Mouse (Mus musculus) heart, adult 18-20 months (tissue): ENCODE results near the gene Gm17617. TPM values are rescaled to one million over a fixed set of nuclear protein-coding genes. Genes with fewer than 3 reads are reported as not detected.
A peak's percentile ranks its signal among the peaks of the same experiment; 100 is the strongest.
"Not testable (repeated sequence)": the region's sequence is repeated elsewhere in the genome, so short reads cannot be mapped to it uniquely, and the experiment has no call there.

Experiments
- DNase-seq, 2 experiments: peaks; one replicate each; pipeline ENCODE4 v3.0.0; 2021 to 2022; ENCODE audit warnings: mixed read lengths in 1 of 2
- total RNA-seq, 2 experiments: library from RNA; stranded (reverse); gene quantifications; 2 replicates each; pipeline ENCODE4 v1.2.3; 2021

Gm17617 gene
- total RNA-seq, 2 experiments from 2014 or later, result not detected

DNA sequence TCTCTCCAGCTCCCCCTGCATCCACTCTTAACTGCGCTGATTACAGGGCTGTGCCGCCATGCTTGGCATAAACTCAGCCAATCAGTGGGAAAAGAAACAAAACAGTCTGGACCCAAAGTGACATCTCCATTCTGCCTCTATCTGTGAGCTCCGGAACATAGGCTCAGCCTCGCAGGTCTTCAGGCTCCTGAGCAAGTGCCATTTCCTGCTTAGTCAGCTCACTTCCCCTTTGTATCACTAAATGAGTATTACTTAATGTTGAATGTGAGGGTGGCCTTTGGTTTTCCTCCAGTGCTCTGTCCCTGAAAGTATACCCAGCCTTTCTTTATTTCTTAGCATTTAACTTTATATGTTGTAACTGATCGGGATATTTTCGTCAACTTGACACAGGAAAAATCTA, 8.4 kb downstream of the Gm17617 start:
- DNase-seq, result no peak

- no peak for DNase-seq
Measured at GRCm38 (mm10) chr13:55114375-55114774, 19.0 kb downstream of the Gm17617 start.

- peak; percentile 81 to 86 for DNase-seq
Measured at GRCm38 (mm10) chr13:55107694-55108093, 25.7 kb downstream of the Gm17617 start.

DNA sequence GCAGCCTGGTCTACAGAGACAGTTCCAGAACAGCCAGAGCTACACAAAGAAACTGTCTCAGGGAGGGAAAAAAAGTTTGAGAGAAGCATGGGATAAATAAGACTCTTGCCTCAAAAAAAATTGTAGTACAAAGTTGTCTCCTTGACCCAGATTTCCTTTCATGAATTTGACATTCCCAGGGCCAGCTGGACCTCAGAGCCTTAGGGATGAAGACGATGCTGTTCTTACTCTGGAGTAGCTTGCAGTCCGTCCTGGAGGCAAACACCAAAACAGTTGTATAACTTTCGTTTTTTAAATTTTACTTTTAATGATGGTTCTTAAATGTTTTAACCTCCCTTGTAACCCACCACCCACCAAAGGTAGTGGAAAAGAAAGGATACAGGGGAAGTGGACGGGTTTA, 26.2 kb downstream of the Gm17617 start:
- DNase-seq, result no peak

DNA sequence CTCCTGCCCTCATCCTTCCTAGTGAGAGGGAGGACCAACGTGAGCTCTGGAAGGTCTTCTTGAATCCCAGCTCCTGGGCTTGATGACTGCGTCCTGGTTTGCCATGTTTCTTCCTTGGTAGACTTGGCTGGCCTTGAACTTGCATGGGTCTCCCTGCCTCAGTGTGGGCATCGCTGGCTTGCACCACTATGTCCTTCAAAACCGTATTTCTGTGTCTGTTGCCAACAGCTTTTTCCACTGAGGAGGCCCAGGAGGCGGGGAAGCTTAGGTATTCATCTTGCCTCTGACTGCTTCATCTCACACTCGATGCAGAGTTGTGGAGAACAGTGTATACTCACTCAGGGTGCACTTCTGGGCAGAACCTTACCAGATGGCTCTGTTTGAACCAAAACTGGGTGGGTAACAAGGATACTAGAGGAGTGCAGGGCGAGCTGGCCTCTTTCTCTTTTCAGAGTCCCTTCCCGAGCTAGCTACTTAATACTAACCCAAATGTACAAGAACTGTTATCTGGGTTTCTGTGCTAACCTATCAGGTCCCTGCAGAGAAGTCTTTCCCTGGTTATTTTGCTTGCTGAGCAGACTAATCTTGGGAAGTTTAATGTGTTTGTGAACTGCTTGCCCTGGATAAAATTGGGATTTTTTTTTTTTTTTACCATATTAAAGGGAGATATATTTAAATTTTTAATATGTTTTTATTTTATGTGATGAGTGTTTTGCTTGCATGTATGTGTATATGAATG, 27.2 kb downstream of the Gm17617 start:
- DNase-seq, result peak; percentile 25 to 57

GRCm38 (mm10) chr13:55105045-55105952, 28.0 kb downstream of the Gm17617 start, which contains the start of gene Zfp346:
Gene Zfp346 (plus strand): TSS chr13:55105311.
- DNase-seq, result peak; percentile 98 to 99

GRCm38 (mm10) chr13:55103351-55103750, 30.0 kb downstream of the Gm17617 start:
- DNase-seq, result no peak

- DNase-seq, result no peak
Measured at GRCm38 (mm10) chr13:55102366-55102765, 31.0 kb downstream of the Gm17617 start.

- peak in 1 of 2 experiments; percentile 64 for DNase-seq
Measured at GRCm38 (mm10) chr13:55101627-55102026, 31.7 kb downstream of the Gm17617 start.

DNA sequence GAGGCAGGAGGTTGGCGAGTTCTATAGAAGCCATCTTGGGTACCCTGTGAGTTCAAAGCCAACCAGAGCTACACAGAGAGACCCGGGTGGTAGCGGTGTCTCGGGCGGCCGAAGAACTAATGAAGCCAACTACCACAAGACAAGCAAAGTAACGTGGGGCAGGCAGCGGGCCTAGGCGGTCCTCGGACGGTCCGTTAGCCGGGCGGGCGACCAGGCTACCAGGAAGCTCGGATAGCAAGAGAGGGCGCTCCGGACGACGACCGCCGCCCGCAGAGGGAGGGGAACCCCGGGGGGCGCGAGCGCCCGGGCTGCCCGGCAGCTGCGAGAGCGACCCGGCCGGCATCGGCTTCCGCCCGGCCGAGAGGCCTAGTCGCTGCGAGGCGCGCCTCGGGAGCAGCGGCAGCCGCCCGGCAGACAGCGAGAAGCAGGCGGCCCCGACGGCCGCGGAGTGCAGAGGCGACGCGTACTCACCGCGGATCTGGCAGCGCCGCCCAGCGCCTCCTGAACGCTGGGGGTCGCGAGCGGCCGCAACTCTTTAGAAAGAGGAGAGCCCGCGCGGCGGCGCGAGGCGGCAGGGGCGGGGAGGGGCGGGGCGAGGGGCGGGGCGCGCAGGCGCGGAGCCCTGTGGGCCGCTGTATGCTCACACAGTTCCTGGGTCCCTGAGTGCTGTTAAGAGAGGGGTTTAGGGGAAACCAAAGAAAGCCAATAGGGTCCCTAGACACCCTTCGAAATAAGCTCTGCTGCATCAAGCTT, 33.4 kb downstream of the Gm17617 start, which contains the start of gene Uimc1:
TSS of gene Uimc1 (minus strand) at position 575 of the 753 bp plus-strand sequence.
- peak; percentile 82 to 89 for DNase-seq

DNA sequence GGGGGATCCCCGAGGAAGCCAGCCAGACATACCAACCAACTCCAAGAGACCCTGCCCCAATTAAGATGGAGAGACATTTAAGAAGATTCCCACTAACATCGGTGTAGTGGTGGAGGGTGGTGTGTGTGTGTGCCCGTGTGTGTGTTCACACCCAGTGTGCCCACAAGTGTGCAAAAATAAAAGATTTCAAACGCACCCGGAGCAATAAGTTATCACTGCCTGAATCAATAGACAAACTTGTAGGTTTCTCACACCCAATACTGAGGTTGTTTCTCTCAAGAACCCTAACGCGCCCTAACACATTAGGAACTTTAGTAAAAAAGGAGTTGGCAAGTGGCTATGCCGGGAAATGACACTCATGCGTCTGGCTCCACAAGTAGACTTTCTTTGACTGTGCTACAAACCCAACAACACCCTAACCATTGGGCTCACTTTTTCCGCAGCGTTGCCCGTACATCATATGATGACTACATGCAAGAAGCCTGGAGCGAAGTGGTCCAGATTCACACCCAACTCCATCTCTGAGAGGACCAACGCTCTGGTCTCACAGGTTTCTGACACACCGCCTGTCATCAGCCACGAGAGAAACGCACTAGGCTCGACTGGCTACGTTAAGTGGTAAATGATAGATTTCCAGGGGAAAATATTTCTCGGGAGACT, 34.2 kb downstream of the Gm17617 start:
- peak in 1 of 2 experiments; percentile 20 for DNase-seq

DNA sequence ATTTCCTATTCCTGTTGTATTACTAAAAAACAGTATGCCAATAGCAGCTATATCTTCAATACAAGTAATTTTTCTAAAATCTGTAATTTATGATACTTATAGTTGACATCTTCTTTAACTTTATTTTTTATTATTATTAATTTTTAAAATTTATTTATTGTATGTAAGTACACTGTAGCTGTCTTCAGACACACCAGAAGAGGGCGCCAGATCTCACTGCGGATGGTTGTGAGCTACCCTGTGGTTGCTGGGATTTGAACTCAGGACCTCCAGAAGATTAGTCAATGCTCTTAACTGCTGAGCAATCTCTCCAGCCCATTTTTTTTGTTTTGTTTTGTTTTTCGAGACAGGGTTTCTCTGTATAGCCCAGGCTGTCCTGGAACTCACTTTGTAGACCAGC, 35.5 kb downstream of the Gm17617 start:
- not testable (repeated sequence) for DNase-seq

GRCm38 (mm10) chr13:55092588-55092987, 40.8 kb downstream of the Gm17617 start:
- DNase-seq, result no peak

Other genes with a start within 250 kb of the Gm17617 start
- under 1 TPM; 0.42 to 0.51 TPM for gene Unc5a, start 184.1 kb downstream of the Gm17617 start, total RNA-seq
- under 1 TPM; 0.57 to 0.67 TPM for gene Hk3, start 112.2 kb downstream of the Gm17617 start, total RNA-seq
- gene Uimc1, start 33.2 kb downstream of the Gm17617 start, total RNA-seq, result 10 to 100 TPM; 16.7 to 17.0 TPM
- 10 to 100 TPM; 16.6 to 18.0 TPM for gene Zfp346, start 28.2 kb downstream of the Gm17617 start, total RNA-seq
- under 1 TPM; 0.28 to 0.30 TPM for gene Fgfr4, start 19.1 kb upstream of the Gm17617 start, total RNA-seq
- 10 to 100 TPM; 51.8 to 51.9 TPM for gene Nsd1, start 76.2 kb upstream of the Gm17617 start, total RNA-seq
- gene Prelid1, start 187.0 kb upstream of the Gm17617 start, total RNA-seq, result 10 to 100 TPM; 40.4 to 47.3 TPM
- gene Rab24, start 188.4 kb upstream of the Gm17617 start, total RNA-seq, result 10 to 100 TPM; 35.2 to 38.0 TPM
- gene Mxd3, start 196.3 kb upstream of the Gm17617 start, total RNA-seq, result under 1 TPM; 0.21 to 0.37 TPM
- 10 to 100 TPM; 46.7 to 51.6 TPM for gene Lman2, start 229.2 kb upstream of the Gm17617 start, total RNA-seq
- gene Rgs14, start 236.2 kb upstream of the Gm17617 start, total RNA-seq, result 1 to 10 TPM in 1 of 2 experiments, under 1 TPM in 1; 0.57 to 1.5 TPM